Comparison of ENCODE assay signal across 13 mouse cellular contexts in genomic region chr13:24372893-24373599, GRCm38 (mm10).
"Had no signal": no experiment of that assay in that cellular context is flagged by ENCODE, and none has a peak within 500 bp of the region (broad histone marks: within the 10 kb centered on the region; RNA-seq: fewer than 3 reads in every experiment).

No protein-coding gene starts in this region.

- DNase-seq: kidney, adult 8-10 months; kidney, postnatal 25 days; liver, embryonic 13.5 days; liver, postnatal 0 days; right cerebral cortex, postnatal 4 days; spleen, adult 18-20 months had no signal

- H3K4me3 ChIP-seq: left cerebral cortex, adult 2 months; limb, embryonic 10.5 days; liver, embryonic 13.5 days; midbrain, embryonic 12.5 days; neural tube, embryonic 12.5 days; stomach, embryonic 15.5 days had no signal

- H3K9ac ChIP-seq: liver, embryonic 13.5 days; liver, postnatal 0 days; midbrain, embryonic 12.5 days; neural tube, embryonic 12.5 days; stomach, embryonic 15.5 days had no signal

- H3K36me3 ChIP-seq: limb, embryonic 10.5 days; liver, embryonic 13.5 days; midbrain, embryonic 12.5 days; neural tube, embryonic 12.5 days; stomach, embryonic 15.5 days had no signal

- H3K4me1 ChIP-seq: limb, embryonic 10.5 days; liver, embryonic 13.5 days; midbrain, embryonic 12.5 days; neural tube, embryonic 12.5 days; stomach, embryonic 15.5 days had no signal

- ATAC-seq: inflammation-experienced regulatory T-cells, adult 6 months; intestine, postnatal 0 days; liver, postnatal 0 days had no signal

- H3K9me3 ChIP-seq: limb, embryonic 10.5 days; liver, embryonic 13.5 days; midbrain, embryonic 12.5 days; neural tube, embryonic 12.5 days; stomach, embryonic 15.5 days had no signal

- H3K4me2 ChIP-seq: liver, embryonic 13.5 days; midbrain, embryonic 12.5 days; neural tube, embryonic 12.5 days; stomach, embryonic 15.5 days had no signal

- H3K27me3 ChIP-seq: liver, embryonic 13.5 days; midbrain, embryonic 12.5 days; neural tube, embryonic 12.5 days; stomach, embryonic 15.5 days had no signal

- H3K27ac ChIP-seq: left cerebral cortex, adult 2 months; limb, embryonic 10.5 days; liver, embryonic 13.5 days; midbrain, embryonic 12.5 days; neural tube, embryonic 12.5 days; stomach, embryonic 15.5 days had no signal
